Mouse (Mus musculus): ENCODE data around the gene Col19a1. TPM values are rescaled to one million over a fixed set of nuclear protein-coding genes. Genes with fewer than 3 reads are reported as not detected.

Col19a1 gene
- total RNA-seq, 2 experiments from 2014 or later, result 28.6 to 30.7 TPM

DNA sequence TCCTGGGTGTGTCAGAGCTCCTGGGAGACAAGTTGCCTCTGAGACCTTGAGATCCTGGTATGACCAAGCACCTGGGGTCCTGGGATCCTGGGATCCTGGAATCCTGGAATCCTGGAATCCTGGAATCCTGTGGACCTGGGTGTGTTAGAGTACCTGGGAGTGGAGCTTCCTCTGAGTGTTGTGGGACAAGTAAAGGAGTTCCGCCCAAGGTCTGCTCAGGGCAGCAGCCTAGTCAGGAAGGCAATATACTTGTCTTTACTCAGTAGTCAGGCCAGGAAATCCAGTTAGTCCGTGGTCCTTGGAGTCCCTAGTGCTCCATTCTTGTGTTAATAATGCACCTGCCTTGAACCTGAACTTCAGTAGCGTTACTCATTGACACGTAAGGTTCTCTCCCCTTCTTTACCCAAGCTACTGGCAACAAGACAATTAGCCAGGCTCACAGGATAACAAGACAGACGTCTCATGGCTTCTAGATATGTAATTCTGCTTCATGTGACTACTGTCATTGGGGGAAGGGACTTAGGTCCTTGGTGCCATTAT lies 239.6 kb downstream of the Col19a1 start:
- intact Hi-C loops (cut with DNase I), result no loop called here
- DNase-seq (ENCODE audit: extremely low spot score in 1 of 2, low spot score in 2 of 2), result no peak

- intact Hi-C loops (cut with DNase I), result no loop called here
- no peak for DNase-seq (ENCODE audit: extremely low spot score in 1 of 2, low spot score in 2 of 2)
These were observed 249.6 kb downstream of the Col19a1 start for GRCm38 (mm10) chr1:24337556-24338275.

GRCm38 (mm10) chr1:24336051-24336450 lies 251.2 kb downstream of the Col19a1 start:
- intact Hi-C loops (cut with DNase I), result no loop called here
- no peak for DNase-seq (ENCODE audit: extremely low spot score in 1 of 2, low spot score in 2 of 2)

DNA sequence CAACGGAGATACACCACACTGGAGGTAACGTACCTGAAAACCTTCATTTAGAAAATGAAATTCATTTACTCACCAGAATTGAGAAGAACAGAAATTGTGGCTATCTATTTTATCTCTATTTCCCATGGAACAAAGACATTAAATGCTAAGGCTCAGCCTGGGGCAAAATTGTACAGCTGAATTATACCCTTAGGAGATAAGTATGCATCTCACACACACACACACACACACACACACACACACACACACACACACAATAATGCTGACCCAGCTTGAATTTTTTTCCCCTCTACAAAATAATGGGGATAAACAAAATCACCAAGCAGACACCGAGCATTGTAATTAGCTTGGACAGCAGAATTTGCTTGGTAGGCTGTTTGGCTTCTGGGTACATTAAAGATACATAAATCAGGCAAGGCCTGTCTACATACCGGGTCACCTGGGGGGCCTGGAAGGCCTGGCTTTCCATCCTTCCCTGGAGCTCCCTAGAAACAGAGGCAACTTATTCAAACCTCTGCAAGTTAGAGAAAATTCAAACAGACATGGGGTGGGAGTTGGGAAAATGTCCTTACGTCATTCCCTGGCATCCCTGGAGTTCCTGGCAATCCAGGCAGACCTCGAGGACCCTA lies 270.2 kb downstream of the Col19a1 start:
- intact Hi-C loops (cut with DNase I), result no loop called here
- no peak for DNase-seq (ENCODE audit: extremely low spot score in 1 of 2, low spot score in 2 of 2)

DNA sequence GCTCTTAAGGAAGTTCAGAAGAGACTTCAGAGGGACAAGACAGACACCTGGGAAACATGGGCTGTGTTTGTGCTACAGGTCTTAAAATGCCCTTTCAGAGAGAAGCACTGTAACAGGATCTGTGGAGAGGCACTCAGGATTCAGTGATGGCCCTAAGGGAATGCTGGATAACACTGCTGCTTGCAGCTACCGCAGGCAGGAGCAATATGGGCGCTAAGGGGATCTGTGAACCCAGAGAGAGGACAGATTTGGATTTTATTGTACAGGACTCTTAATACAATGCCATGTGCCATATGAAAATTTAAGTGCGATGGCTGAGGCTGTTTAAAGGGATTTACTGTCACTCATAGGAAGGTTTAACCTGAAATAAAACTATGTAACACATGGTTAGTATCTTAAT lies 270.8 kb downstream of the Col19a1 start:
- DNase-seq (ENCODE audit: extremely low spot score in 1 of 2, low spot score in 2 of 2), result no peak
- intact Hi-C loops (cut with DNase I), result no loop called here

- intact Hi-C loops (cut with DNase I), result no loop called here
- no peak for DNase-seq (ENCODE audit: extremely low spot score in 1 of 2, low spot score in 2 of 2)
These were observed 276.4 kb downstream of the Col19a1 start for GRCm38 (mm10) chr1:24310847-24311246.

DNA sequence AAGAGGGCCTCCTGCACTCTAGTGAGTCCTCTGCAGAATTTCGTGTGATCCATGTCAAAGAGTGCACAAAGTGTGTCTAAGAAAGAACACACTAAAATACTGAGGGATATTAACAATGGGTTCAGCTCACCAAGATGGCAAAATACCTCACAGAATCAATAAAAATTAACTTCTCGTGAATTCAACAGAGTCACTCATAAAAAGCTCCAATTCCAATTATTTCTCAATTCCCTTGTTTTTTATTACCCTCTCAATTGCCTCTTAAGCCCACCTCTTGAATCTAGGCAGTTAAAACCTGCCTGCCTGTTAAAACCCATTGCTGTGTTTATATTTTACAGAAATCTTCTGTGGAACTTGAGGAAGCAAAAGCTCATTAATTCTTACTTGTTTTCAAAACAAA lies 277.1 kb downstream of the Col19a1 start:
- intact Hi-C loops (cut with DNase I), result no loop called here
- DNase-seq (ENCODE audit: extremely low spot score in 1 of 2, low spot score in 2 of 2), result no peak

GRCm38 (mm10) chr1:24303077-24303476 lies 284.2 kb downstream of the Col19a1 start:
- intact Hi-C loops (cut with DNase I), result no loop called here
- no peak for DNase-seq (ENCODE audit: extremely low spot score in 1 of 2, low spot score in 2 of 2)

DNA sequence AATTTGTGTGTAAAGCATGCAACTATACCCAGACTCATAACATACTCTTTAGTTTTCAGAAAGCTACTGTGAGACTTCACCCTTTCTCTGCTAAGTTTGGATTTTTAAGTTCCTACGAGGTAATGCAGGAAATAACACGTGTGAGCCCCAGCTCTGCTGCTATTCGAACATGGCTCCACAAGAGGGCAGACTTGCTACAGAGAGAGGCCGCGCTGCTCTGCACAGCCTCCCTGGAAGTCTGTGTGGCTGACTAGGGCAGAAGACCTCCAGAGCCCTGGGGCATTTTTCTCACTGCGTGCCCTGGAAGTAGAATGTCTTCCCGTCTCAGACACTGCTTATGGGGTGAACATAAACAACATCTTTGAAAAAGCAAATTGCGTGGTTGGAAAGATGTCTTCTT lies 284.6 kb downstream of the Col19a1 start:
- peak; percentile 49 to 63 for DNase-seq (ENCODE audit: extremely low spot score in 1 of 2, low spot score in 2 of 2)
- intact Hi-C loops (cut with DNase I), result no loop called here

DNA sequence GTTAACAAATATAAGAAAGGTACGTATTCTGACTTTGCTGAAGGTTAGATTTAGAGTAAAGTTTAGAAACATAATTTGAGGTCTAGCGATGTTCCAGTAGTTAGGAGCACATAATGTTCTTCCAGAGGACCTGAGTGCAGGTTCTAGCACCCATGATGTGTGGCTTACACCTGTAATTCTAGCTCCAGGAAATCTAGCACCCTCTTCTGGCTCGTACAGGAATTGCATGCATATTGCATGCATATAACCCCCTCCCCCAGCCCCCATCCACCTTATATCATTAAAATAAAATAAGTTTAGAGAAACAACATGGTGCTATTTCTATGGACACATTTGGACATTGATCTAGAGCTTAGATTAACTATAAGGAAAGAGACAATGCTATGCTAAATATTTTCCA lies 286.6 kb downstream of the Col19a1 start:
- intact Hi-C loops (cut with DNase I), result no loop called here
- no peak for DNase-seq (ENCODE audit: extremely low spot score in 1 of 2, low spot score in 2 of 2)

DNA sequence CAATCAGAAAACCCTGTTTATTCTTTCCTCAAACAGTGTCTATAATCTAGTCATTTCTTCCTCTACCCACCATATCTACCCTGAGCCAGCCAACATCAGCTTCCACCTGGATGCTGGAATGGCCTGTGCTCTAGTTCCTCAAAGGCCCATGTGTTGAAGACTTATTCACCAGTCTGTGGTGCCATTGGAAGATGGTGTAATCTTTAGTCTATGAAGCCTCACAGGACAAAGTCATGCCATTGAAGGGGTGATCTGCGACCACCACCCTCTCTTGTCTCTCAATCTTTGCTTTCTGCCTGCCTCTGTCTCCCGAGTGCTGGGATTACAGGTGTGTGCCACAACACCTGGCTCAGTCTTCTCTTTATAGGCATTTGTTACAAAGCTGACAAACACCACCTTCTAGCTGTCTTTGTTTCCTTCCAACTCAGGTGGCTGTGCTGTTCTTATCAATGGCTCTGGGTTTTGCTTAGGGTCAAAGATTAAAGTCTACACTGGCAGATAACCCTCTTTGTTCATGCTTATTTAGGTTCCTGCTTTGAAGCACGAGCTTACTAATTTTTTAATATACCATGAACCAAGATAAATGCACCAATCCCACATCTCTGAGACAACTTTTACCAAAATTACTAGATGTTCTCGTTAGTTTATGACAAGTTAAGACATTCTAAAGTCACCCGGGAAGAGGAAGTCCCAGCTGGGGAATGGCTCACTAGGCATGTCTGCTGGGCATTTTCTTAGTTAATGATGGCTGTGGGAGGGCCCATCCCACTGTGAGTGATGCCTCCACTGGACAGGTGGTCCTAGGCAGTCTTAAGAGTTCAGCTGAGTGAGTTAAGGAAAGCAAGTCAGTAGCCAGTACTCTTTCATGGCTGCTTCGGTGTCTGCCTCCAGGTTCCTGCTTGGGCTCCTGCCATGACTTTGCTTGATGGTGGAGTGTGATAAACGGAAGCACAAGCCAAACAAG lies 292.0 kb downstream of the Col19a1 start:
- intact Hi-C loops (cut with DNase I), result no loop called here

GRCm38 (mm10) chr1:24292515-24292914 lies 294.8 kb downstream of the Col19a1 start:
- no peak for DNase-seq (ENCODE audit: extremely low spot score in 1 of 2, low spot score in 2 of 2)
- intact Hi-C loops (cut with DNase I), result no loop called here

More for the DNA sequence above, 292.0 kb downstream of the Col19a1 start:
- DNase-seq (ENCODE audit: extremely low spot score in 1 of 2, low spot score in 2 of 2), result no peak

DNA sequence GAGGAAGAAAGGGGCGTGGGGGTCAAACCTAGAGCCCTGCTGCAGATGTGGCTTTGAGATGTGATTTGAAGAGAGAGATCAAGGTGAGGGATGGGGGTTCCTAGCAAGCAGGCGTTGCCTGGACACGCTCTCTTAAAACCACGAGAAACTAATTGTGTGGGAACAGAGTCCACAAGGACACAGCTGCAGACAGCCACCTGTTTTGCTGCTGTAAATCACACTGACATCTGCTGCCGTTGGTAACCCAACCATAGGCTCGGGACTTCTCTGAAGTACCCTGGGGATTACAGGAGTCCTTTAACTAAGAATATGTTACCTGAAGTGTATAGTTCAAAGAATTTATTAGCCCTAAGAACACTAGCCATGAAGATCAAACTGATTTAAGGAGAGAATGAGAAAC lies 300.9 kb downstream of the Col19a1 start:
- intact Hi-C loops (cut with DNase I), result no loop called here

GRCm38 (mm10) chr1:24267022-24267421 lies 320.2 kb downstream of the Col19a1 start:
- intact Hi-C loops (cut with DNase I), result no loop called here
- no peak for DNase-seq (ENCODE audit: extremely low spot score in 1 of 2, low spot score in 2 of 2)

More for the DNA sequence above, 300.9 kb downstream of the Col19a1 start:
- DNase-seq (ENCODE audit: extremely low spot score in 1 of 2, low spot score in 2 of 2), result no peak

- no peak for DNase-seq (ENCODE audit: extremely low spot score in 1 of 2, low spot score in 2 of 2)
- intact Hi-C loops (cut with DNase I), result no loop called here
These were observed 326.1 kb downstream of the Col19a1 start for GRCm38 (mm10) chr1:24261181-24261580.

DNA sequence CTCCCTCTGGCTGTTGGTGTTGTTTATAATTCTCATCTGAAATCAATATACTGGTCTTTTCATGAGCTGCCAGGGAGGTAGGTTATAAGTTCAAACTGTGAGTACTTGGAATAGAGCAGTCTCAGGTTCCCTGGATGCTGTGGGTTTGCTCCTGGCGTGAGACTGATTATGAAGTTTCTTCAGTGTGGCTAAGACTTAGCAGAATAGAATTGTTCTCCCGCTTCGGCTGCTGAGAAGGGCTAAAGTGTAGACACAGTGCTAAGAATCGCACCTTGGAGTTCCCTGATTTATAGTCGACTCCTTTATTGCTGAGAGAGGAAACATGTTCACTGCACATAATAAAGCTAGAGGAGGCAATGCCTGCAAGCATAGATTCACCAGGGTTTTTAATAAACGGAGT lies 327.9 kb downstream of the Col19a1 start:
- intact Hi-C loops (cut with DNase I), result no loop called here
- DNase-seq (ENCODE audit: extremely low spot score in 1 of 2, low spot score in 2 of 2), result no peak

GRCm38 (mm10) chr1:24257961-24258360 lies 329.3 kb downstream of the Col19a1 start:
- no peak for DNase-seq (ENCODE audit: extremely low spot score in 1 of 2, low spot score in 2 of 2)
- intact Hi-C loops (cut with DNase I), result no loop called here

DNA sequence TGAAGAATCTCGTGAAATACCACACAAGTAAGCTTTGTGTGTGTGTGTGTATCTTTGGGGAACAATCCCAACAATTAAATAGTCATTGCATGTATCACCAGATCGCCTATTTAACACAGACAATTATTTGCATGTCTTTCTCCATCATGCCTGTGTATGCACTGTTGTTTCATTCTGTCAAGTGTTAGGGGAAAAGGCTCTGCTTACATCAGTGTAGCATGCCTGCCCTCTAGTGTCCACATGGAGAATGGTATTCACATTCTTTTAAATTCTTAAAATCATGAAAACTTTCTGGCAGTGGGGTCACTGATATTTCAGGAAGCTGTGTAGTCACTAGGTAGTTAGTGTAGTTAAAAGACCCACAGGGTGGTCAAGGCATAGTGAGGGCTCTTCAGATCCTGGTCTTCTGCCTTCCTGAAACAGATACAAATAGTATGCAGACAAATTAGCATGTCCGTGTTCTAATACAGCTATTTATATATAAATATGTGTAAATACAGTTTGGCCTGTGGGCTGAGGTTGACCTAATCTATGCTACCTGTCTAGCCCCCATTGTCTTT lies 338.1 kb downstream of the Col19a1 start:
- intact Hi-C loops (cut with DNase I), result loop anchor here (2.0 to 10.0 kb wide), 4 partner anchors 112 to 924 kb away; partner anchors contain the start of gene B3gat2
- DNase-seq (ENCODE audit: extremely low spot score in 1 of 2, low spot score in 2 of 2), result peak in 1 of 2 experiments; percentile 56

Data from left cerebral cortex, postnatal 10 days (tissue).